Mouse (Mus musculus) stomach, embryonic 15.5 days (tissue): ENCODE data around the gene Fam227a. TPM values are rescaled to one million over a fixed set of nuclear protein-coding genes. Genes with fewer than 3 reads are reported as not detected.

Experiments
- ATAC-seq: fragments of 200-750 bp; cut with Nextera tagmentation; 2 replicates; pipeline ENCODE4 v1.8.0; 2017; ENCODE audit warnings: low read depth, moderate number of reproducible peaks, moderate TSS enrichment; ENCODE audit not compliant: insufficient read depth, low FRiP score
- H3K27ac ChIP-seq: fragments of 300-500 bp; sonication (generic); 2 replicates; pipeline ENCODE4 v1.5.1; 2015; ENCODE audit warnings: mild to moderate bottlenecking, inconsistent platforms
- H3K27me3 ChIP-seq: fragments of 300-500 bp; sonication (generic); replicated peaks from 2 replicates; pipeline ENCODE4 v1.6.1; 2015; ENCODE audit warnings: inconsistent platforms
- H3K36me3 ChIP-seq: fragments of 300-500 bp; sonication (generic); 2 replicates; pipeline ENCODE4 v1.6.1; 2015; ENCODE audit warnings: inconsistent platforms
- H3K4me1 ChIP-seq: fragments of 300-500 bp; sonication (generic); 2 replicates; pipeline ENCODE4 v1.6.1; 2015; ENCODE audit warnings: inconsistent platforms
- H3K4me2 ChIP-seq: fragments of 300-500 bp; sonication (generic); 2 replicates; pipeline ENCODE4 v1.6.1; 2015; ENCODE audit warnings: mild to moderate bottlenecking, inconsistent platforms
- H3K4me3 ChIP-seq: fragments of 300-500 bp; sonication (generic); replicated peaks from 2 replicates; pipeline ENCODE4 v1.5.1; 2015; ENCODE audit warnings: inconsistent platforms
- H3K9ac ChIP-seq: fragments of 300-500 bp; sonication (generic); 2 replicates; pipeline ENCODE4 v1.6.1; 2015; ENCODE audit warnings: inconsistent platforms
- H3K9me3 ChIP-seq: fragments of 300-500 bp; sonication (generic); 2 replicates; pipeline ENCODE4 v1.6.1; 2016; ENCODE audit warnings: inconsistent platforms
- WGBS: fragments of 180-500 bp; shearing (Covaris S2); methylation state at CpG from one replicate; pipeline ENCODE4 v1.1.7; 2015; 5-methylcytosine and 5-hydroxymethylcytosine counted together
- polyA plus RNA-seq: library from polyadenylated mRNA; unstranded; fragments of >200 nt; fragmentation: Nextera tagmentation; extraction: Ambion mirVana; gene quantifications from 2 replicates; pipeline ENCODE4 v1.2.1, GENCODE M21; 2015

Fam227a gene
- polyA plus RNA-seq, 1 experiment from 2014 or later, result 1.4 TPM

DNA sequence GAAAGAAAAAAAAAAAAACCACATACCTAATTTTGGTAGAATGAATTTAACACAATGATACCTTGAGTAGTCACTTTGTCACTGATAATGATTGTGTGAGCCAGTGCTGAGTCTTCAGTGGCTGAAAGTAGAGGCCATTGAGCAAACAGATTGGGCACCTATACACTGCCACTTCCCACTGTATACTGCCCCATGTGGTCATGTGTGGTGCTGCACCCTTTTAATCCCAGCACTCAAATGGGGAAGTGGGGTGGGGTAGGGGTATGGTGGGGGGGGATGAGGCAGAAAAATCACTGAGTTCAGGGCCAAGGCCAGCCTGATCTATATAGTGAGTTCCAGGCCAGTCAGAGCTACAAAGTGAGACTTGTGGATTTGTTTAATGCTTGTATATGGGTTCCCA is 8.2 kb downstream of the Fam227a start:
- ATAC-seq, result no peak
- Histone ChIP-seq H3K36me3 (no peaks in the 10 kb centered on the region), H3K4me2 (no peak overlapping the region), H3K27me3 (no peaks in the 10 kb centered on the region), H3K27ac (no peak overlapping the region), H3K9ac (no peak overlapping the region), H3K4me3 (no peak overlapping the region), H3K4me1 (no peaks in the 10 kb centered on the region), H3K9me3 (no peaks in the 10 kb centered on the region)

- Histone ChIP-seq H3K9ac (no peak overlapping the region), H3K4me3 (no peak overlapping the region), H3K36me3 (no peaks in the 10 kb centered on the region), H3K4me1 (no peaks in the 10 kb centered on the region), H3K9me3 (no peaks in the 10 kb centered on the region), H3K4me2 (no peak overlapping the region), H3K27ac (no peak overlapping the region), H3K27me3 (no peaks in the 10 kb centered on the region)
- ATAC-seq, result no peak
- WGBS, result 87% methylated on average over 12 of the region's 12 CpGs
Observed at GRCm38 (mm10) chr15:79648130-79648529, 10.6 kb downstream of the Fam227a start.

GRCm38 (mm10) chr15:79645483-79645882 is 13.3 kb downstream of the Fam227a start:
- WGBS, result 80% methylated on average over 2 of the region's 2 CpGs

GRCm38 (mm10) chr15:79641135-79641817 is 17.5 kb downstream of the Fam227a start:
- no peaks in the 10 kb centered on the region for H3K4me1 ChIP-seq
- no peaks in the 10 kb centered on the region for H3K27me3 ChIP-seq
- H3K36me3 ChIP-seq, result no peaks in the 10 kb centered on the region
- H3K9ac ChIP-seq, result no peak overlapping the region
- ATAC-seq, result no peak
- H3K27ac ChIP-seq, result no peak overlapping the region
- no peaks in the 10 kb centered on the region for H3K9me3 ChIP-seq
- WGBS, result 56% methylated on average over 12 of the region's 12 CpGs
- no peak overlapping the region for H3K4me2 ChIP-seq
- H3K4me3 ChIP-seq, result no peak overlapping the region

More at GRCm38 (mm10) chr15:79645483-79645882, 13.3 kb downstream of the Fam227a start:
- Histone ChIP-seq H3K27ac (no peak overlapping the region), H3K9ac (no peak overlapping the region), H3K27me3 (no peaks in the 10 kb centered on the region), H3K36me3 (no peaks in the 10 kb centered on the region), H3K4me3 (no peak overlapping the region), H3K9me3 (no peaks in the 10 kb centered on the region), H3K4me1 (no peaks in the 10 kb centered on the region), H3K4me2 (no peak overlapping the region)
- no peak for ATAC-seq

- 67% methylated on average over 2 of the region's 2 CpGs for WGBS
- Histone ChIP-seq H3K27ac (no peak overlapping the region), H3K9me3 (no peaks in the 10 kb centered on the region), H3K4me2 (no peak overlapping the region), H3K9ac (no peak overlapping the region), H3K4me1 (no peaks in the 10 kb centered on the region), H3K36me3 (no peaks in the 10 kb centered on the region), H3K27me3 (no peaks in the 10 kb centered on the region), H3K4me3 (no peak overlapping the region)
- no peak for ATAC-seq
Observed at GRCm38 (mm10) chr15:79630471-79630870, 28.3 kb downstream of the Fam227a start.

- H3K36me3 ChIP-seq, result no peaks in the 10 kb centered on the region
- H3K4me3 ChIP-seq, result no peak overlapping the region
- WGBS, result 79% methylated on average over 11 of the region's 11 CpGs
- H3K4me2 ChIP-seq, result no peak overlapping the region
- no peak overlapping the region for H3K9ac ChIP-seq
- no peaks in the 10 kb centered on the region for H3K27me3 ChIP-seq
- H3K27ac ChIP-seq, result no peak overlapping the region
- no peaks in the 10 kb centered on the region for H3K4me1 ChIP-seq
- no peak; the same call in 1 of the 2 replicates for ATAC-seq
- no peaks in the 10 kb centered on the region for H3K9me3 ChIP-seq
Observed at GRCm38 (mm10) chr15:79619770-79620414, 38.9 kb downstream of the Fam227a start.

DNA sequence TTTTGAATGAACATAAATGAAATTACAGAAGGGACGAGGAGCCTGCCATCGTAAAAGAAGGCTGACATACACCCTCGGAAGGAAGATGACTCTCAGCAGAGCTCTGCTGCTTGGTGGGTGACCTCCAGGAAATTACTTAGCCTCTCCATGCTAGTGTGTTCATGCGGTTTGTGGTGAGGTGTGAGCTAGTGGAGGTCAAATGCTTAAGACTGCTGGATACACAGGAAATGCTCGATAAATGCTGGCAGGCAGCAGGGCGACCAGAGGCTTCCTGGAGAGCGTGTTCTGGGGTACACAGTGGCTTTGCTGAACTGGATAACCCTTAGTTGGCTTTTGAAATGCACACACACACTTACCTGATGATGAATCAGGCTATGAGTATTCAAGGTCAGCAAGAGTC is 40.3 kb downstream of the Fam227a start:
- no peaks in the 10 kb centered on the region for H3K27me3 ChIP-seq
- H3K9me3 ChIP-seq, result no peaks in the 10 kb centered on the region
- H3K4me3 ChIP-seq, result no peak overlapping the region
- 77% methylated on average over 7 of the region's 7 CpGs for WGBS
- ATAC-seq, result no peak
- H3K4me1 ChIP-seq, result no peaks in the 10 kb centered on the region
- no peak overlapping the region for H3K9ac ChIP-seq
- no peak overlapping the region for H3K27ac ChIP-seq
- H3K36me3 ChIP-seq, result no peaks in the 10 kb centered on the region
- no peak overlapping the region for H3K4me2 ChIP-seq

DNA sequence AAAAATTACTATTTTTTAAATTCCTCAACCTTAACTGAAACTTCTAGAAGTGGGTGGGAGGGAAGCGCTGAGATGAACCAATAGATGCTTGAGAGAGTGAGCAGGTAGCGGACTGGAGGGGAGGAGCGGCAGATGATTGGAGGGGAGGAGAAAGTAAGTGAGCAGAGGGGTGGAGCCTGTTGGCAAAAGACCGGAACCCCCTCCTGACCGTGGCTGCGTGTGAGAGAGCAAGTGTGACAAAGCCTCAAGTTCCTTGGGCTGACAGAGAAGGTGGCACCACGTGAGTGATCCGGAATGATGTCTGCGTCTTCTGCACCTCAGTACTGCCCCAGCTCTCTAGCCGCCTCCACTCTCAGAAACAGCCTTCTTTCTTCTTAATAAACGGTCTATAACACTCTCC is 41.6 kb downstream of the Fam227a start:
- 81% methylated on average over 11 of the region's 11 CpGs for WGBS
- no peak overlapping the region for H3K4me2 ChIP-seq
- no peak overlapping the region for H3K4me3 ChIP-seq
- no peak overlapping the region for H3K27ac ChIP-seq
- no peaks in the 10 kb centered on the region for H3K9me3 ChIP-seq
- H3K9ac ChIP-seq, result no peak overlapping the region
- H3K36me3 ChIP-seq, result no peaks in the 10 kb centered on the region
- no peaks in the 10 kb centered on the region for H3K27me3 ChIP-seq
- ATAC-seq, result no peak
- H3K4me1 ChIP-seq, result no peaks in the 10 kb centered on the region

GRCm38 (mm10) chr15:79616729-79617128 is 42.0 kb downstream of the Fam227a start:
- 85% methylated on average over 5 of the region's 5 CpGs for WGBS
- H3K4me2 ChIP-seq, result no peak overlapping the region

GRCm38 (mm10) chr15:79615501-79615900 is 43.3 kb downstream of the Fam227a start:
- H3K27me3 ChIP-seq, result no peaks in the 10 kb centered on the region
- no peak for ATAC-seq
- no peaks in the 10 kb centered on the region for H3K36me3 ChIP-seq
- 62% methylated on average over 7 of the region's 7 CpGs for WGBS
- H3K9me3 ChIP-seq, result no peaks in the 10 kb centered on the region
- H3K4me3 ChIP-seq, result no peak overlapping the region
- H3K4me1 ChIP-seq, result no peaks in the 10 kb centered on the region
- H3K27ac ChIP-seq, result no peak overlapping the region
- H3K4me2 ChIP-seq, result no peak overlapping the region
- no peak overlapping the region for H3K9ac ChIP-seq

More at GRCm38 (mm10) chr15:79616729-79617128, 42.0 kb downstream of the Fam227a start:
- no peaks in the 10 kb centered on the region for H3K9me3 ChIP-seq
- H3K4me1 ChIP-seq, result no peaks in the 10 kb centered on the region
- H3K36me3 ChIP-seq, result no peaks in the 10 kb centered on the region
- no peak overlapping the region for H3K4me3 ChIP-seq
- ATAC-seq, result no peak
- no peaks in the 10 kb centered on the region for H3K27me3 ChIP-seq
- H3K27ac ChIP-seq, result no peak overlapping the region
- no peak overlapping the region for H3K9ac ChIP-seq

DNA sequence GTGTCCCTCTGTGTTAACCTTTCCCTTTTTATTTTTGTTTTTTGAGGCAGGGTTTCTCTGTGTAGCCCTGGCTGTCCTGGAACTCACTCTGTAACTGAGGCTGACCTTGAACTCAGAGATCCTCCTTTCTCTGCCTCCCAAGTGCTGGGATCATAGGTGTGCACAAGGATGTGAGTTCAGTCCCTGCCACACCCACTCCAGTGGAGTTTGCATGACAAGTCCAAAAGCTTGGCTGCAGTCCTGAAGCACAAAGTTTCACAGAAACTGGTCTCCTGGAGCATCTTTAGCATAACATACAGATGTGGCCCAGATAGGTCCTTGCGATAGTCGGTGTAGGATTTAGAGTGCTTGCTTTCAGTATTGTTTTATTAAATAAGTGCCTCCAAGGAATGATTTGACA is 49.5 kb downstream of the Fam227a start:
- Histone ChIP-seq H3K9me3 (no peaks in the 10 kb centered on the region), H3K27ac (no peak overlapping the region), H3K27me3 (no peaks in the 10 kb centered on the region), H3K4me1 (peaks cover 7% of the 10 kb centered on the region; the same call in 1 of the 2 replicates), H3K36me3 (no peaks in the 10 kb centered on the region), H3K4me3 (no peak overlapping the region), H3K9ac (no peak overlapping the region), H3K4me2 (no peak overlapping the region)
- 92% methylated on average over 2 of the region's 2 CpGs for WGBS
- no peak for ATAC-seq

DNA sequence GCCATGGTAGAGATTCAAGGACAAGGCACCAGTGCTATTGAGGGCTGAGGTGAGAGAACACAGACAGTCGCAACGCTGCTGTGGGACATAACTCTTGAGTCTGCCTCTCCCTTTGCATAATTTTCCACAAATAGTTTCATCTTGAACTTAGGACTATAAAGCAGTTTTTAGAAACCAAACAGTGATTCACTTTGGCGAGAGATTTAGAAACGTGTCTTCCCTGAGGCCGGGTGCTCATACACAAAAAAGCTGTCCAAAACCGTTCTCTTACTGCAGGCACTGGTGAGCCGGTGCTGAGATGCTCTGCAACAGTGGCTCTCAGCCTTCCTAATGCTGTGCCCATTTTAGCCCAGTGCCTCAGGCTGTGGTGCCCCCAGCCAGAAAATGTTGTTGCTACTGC is 50.5 kb downstream of the Fam227a start:
- H3K27me3 ChIP-seq, result no peaks in the 10 kb centered on the region
- 73% methylated on average over 7 of the region's 7 CpGs for WGBS
- no peaks in the 10 kb centered on the region for H3K9me3 ChIP-seq
- no peak for ATAC-seq
- H3K36me3 ChIP-seq, result no peaks in the 10 kb centered on the region
- H3K4me2 ChIP-seq, result no peak overlapping the region
- no peak overlapping the region for H3K9ac ChIP-seq
- H3K4me1 ChIP-seq, result peaks cover 7% of the 10 kb centered on the region; the same call in 1 of the 2 replicates
- no peak overlapping the region for H3K4me3 ChIP-seq
- no peak overlapping the region for H3K27ac ChIP-seq
